Mouse (Mus musculus) retina, adult 2 months (tissue): ENCODE data around the gene Klf13.

Experiments used
- DNase-seq: peaks from one replicate; pipeline ENCODE4 v3.0.0-alpha.2; 2012; ENCODE audit warnings: low read depth, low spot score

Gene Klf13

GRCm38 (mm10) chr7:63888674-63889073, 50.0 kb downstream of the Klf13 start:
- DNase-seq = no peak

- no peak for DNase-seq
Observed at GRCm38 (mm10) chr7:63887602-63888123, 51.1 kb downstream of the Klf13 start.

- DNase-seq = no peak
Observed at GRCm38 (mm10) chr7:63887034-63887551, 51.6 kb downstream of the Klf13 start.

- no peak for DNase-seq
Observed at GRCm38 (mm10) chr7:63885025-63885424, 53.7 kb downstream of the Klf13 start.

- no peak for DNase-seq
Observed at GRCm38 (mm10) chr7:63882739-63883138, 56.0 kb downstream of the Klf13 start.

- DNase-seq = no peak
Observed at GRCm38 (mm10) chr7:63879583-63879982, 59.1 kb downstream of the Klf13 start.

GRCm38 (mm10) chr7:63877610-63878009, 61.1 kb downstream of the Klf13 start:
- no peak for DNase-seq

GRCm38 (mm10) chr7:63876640-63877039, 62.1 kb downstream of the Klf13 start:
- DNase-seq = no peak

- no peak for DNase-seq
Observed at GRCm38 (mm10) chr7:63875686-63876085, 63.0 kb downstream of the Klf13 start.

GRCm38 (mm10) chr7:63873880-63874279, 64.8 kb downstream of the Klf13 start:
- no peak for DNase-seq

GRCm38 (mm10) chr7:63871698-63872097, 67.0 kb downstream of the Klf13 start:
- no peak for DNase-seq

- DNase-seq = peak; percentile 39
Observed at GRCm38 (mm10) chr7:63868356-63868918, 70.3 kb downstream of the Klf13 start.

- DNase-seq = no peak
Observed at GRCm38 (mm10) chr7:63865911-63866310, 72.8 kb downstream of the Klf13 start.

GRCm38 (mm10) chr7:63863046-63863445, 75.7 kb downstream of the Klf13 start:
- DNase-seq = no peak

- DNase-seq = no peak
Observed at GRCm38 (mm10) chr7:63861123-63861522, 77.6 kb downstream of the Klf13 start.

GRCm38 (mm10) chr7:63858571-63859152, 80.1 kb downstream of the Klf13 start:
- DNase-seq = no peak

GRCm38 (mm10) chr7:63857771-63858417, 80.8 kb downstream of the Klf13 start:
- no peak for DNase-seq

GRCm38 (mm10) chr7:63855283-63855682, 83.4 kb downstream of the Klf13 start:
- peak; percentile 34 for DNase-seq

- no peak for DNase-seq
Observed at GRCm38 (mm10) chr7:63851841-63852533, 86.7 kb downstream of the Klf13 start.
